Mouse (Mus musculus): ENCODE measurements around the gene Jagn1.

DNA sequence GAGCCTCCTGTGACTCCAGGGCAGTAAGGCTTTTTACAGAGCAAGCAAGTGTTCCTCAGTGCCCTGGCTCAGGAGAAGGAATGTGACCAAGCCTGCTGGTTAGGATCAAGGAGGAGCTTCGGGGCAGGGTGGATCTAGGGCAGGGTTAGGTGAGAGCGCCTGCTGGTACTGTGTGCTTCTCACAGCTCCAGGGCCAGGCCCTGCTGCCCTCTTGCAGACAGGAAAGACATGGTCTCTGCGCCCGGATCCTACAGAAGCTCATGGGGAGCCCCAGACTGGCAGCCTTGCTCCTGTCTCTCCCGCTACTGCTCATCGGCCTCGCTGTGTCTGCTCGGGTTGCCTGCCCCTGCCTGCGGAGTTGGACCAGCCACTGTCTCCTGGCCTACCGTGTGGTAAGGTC lies 16.3 kb downstream of the Jagn1 start:
- TF ChIP-seq CTCF (IDR thresholded peaks at IDR 0.05; ENCODE audit: extremely low read depth, insufficient read depth, insufficient read length, insufficient replicate concordance) (no peak), POLR2A (IDR thresholded peaks at IDR 0.05; ENCODE audit: low read depth, low read length) (no peak)
